Mouse (Mus musculus) hindbrain, embryonic 10.5 days (tissue): ENCODE data around the gene Tlr2. TPM values are rescaled to one million over a fixed set of nuclear protein-coding genes. Genes with fewer than 3 reads are reported as not detected.
A peak's percentile ranks its signal among the peaks of the same experiment; 100 is the strongest.

Source experiments
- DNase-seq: peaks from one replicate; pipeline ENCODE4 v3.0.0-alpha.2; 2017; ENCODE audit warnings: low spot score
- H3K27ac ChIP-seq: fragments of 300-500 bp; sonication (generic); 2 replicates; pipeline ENCODE4 v1.5.1; 2016; ENCODE audit warnings: mild to moderate bottlenecking, moderate library complexity
- H3K27me3 ChIP-seq: fragments of 300-500 bp; sonication (generic); 2 replicates; pipeline ENCODE4 v1.6.1; 2016; ENCODE audit warnings: mild to moderate bottlenecking; ENCODE audit not compliant: poor library complexity, insufficient read depth, severe bottlenecking
- H3K36me3 ChIP-seq: fragments of 300-500 bp; sonication (generic); 2 replicates; pipeline ENCODE4 v1.6.1; 2016; ENCODE audit warnings: mild to moderate bottlenecking, moderate library complexity
- H3K4me1 ChIP-seq: fragments of 300-500 bp; sonication (generic); replicated peaks from 2 replicates; pipeline ENCODE4 v1.6.1; 2016; ENCODE audit warnings: mild to moderate bottlenecking
- H3K4me3 ChIP-seq: fragments of 300-500 bp; sonication (generic); 2 replicates; pipeline ENCODE4 v1.5.1; 2016; ENCODE audit warnings: mild to moderate bottlenecking, moderate library complexity
- H3K9me3 ChIP-seq: fragments of 300-500 bp; sonication (generic); 2 replicates; pipeline ENCODE4 v1.6.1; 2016; ENCODE audit warnings: mild to moderate bottlenecking, moderate library complexity
- WGBS: fragments of 180-500 bp; shearing (Covaris S2); methylation state at CpG from one replicate; pipeline ENCODE4 v1.1.7; 2016; 5-methylcytosine and 5-hydroxymethylcytosine counted together
- polyA plus RNA-seq: library from polyadenylated mRNA; unstranded; fragments of >200 nt; fragmentation: Nextera tagmentation; extraction: Ambion mirVana; gene quantifications from 2 replicates; pipeline ENCODE4 v1.2.1, GENCODE M21; 2016

The Tlr2 gene
- polyA plus RNA-seq, 1 experiment from 2014 or later = 1.1 TPM

DNA sequence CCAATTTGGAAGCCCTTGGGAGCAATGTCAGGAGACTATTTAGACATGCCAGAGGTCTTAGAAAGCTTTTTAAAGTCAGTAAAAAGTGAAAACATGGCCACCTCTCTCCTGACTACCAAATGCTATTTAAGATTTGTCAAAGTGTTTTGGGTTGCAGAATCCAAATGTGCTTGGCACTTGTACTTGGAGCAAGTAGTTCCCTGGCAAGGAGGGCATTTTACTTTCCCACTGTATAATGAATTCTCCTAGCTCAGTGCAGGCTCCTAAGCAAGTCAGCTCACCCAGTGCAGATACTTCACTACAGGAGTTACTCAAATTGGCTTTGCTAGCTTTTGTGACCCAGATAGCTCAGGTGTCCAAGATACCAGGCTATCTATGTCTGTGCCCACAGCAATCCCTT lies 28.7 kb downstream of the Tlr2 start:
- Histone ChIP-seq H3K27me3 (no peaks in the 10 kb centered on the region), H3K9me3 (no peaks in the 10 kb centered on the region), H3K36me3 (no peaks in the 10 kb centered on the region), H3K4me1 (no peaks in the 10 kb centered on the region), H3K27ac (no peak overlapping the region), H3K4me3 (no peak overlapping the region)
- DNase-seq = no peak

DNA sequence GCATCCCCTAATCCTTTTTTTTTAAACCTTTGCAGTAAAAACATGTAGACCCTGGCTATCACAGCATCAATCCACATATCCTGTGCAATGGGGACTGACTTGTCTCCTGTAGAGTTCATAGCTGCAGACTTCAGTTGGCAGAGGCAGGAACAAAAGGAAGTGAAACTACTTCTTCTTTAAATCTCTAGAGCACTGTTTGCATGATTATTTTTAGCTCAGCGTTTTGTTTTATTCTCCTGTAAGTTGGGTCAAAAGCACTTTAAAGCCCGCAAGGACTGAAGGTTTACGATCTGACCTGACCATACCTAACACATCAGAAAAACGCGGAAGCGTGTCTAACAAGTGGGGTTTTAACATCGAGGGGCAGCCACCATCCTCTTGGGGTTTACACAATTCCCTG lies 29.6 kb downstream of the Tlr2 start:
- Histone ChIP-seq H3K36me3 (no peaks in the 10 kb centered on the region), H3K4me1 (no peaks in the 10 kb centered on the region), H3K9me3 (no peaks in the 10 kb centered on the region), H3K4me3 (no peak overlapping the region), H3K27ac (no peak overlapping the region), H3K27me3 (no peaks in the 10 kb centered on the region)
- no peak for DNase-seq
- 83% methylated on average over 7 of the region's 7 CpGs for WGBS

DNA sequence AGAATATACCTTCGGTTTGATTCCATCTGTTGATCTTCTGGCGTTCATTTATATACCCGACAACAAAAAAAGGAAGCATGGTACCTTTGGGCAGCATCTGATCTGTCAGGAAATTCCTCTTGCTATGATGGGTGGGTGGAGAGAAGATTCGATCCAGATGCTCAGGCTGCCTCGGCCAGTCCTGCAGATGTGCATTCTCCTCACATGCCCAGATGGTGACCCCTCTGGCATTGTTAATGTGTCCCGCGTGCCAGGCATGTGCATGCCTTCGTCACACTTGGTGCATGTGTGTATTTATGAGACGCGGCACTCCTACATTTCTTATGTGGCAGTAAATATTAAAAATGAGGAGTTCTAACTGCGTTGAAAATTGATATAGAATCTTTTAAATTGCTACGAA lies 33.1 kb downstream of the Tlr2 start:
- Histone ChIP-seq H3K4me1 (no peaks in the 10 kb centered on the region), H3K9me3 (no peaks in the 10 kb centered on the region), H3K27ac (no peak overlapping the region), H3K27me3 (no peaks in the 10 kb centered on the region), H3K4me3 (no peak overlapping the region), H3K36me3 (no peaks in the 10 kb centered on the region)
- DNase-seq = peak; percentile 18
- 86% methylated on average over 12 of the region's 12 CpGs for WGBS

DNA sequence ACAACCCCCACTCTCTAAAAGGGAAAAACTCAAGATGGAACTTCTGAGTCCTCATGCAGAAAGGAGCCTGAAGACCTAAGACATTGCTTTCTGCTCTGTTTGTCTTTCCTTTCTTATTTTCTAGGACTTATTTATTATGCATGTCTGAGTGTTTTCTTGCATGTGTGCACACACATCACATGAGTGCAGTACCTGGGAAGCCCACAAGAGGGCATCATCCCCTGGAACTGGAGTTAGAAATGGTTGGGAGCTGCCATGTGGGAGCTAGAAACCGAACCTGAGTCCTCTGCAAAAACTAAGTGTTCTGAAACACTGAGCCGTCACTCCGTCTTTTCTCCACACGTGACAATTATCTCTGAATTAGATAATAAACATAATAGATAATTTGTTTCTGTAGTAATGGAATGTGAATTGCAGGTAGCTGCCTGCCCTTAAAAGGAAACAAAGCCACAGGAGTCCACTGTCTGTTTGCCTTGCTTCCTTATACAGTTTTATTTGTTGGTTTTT lies 39.9 kb downstream of the Tlr2 start:
- DNase-seq = no peak
- 96% methylated on average over 4 of the region's 4 CpGs for WGBS

DNA sequence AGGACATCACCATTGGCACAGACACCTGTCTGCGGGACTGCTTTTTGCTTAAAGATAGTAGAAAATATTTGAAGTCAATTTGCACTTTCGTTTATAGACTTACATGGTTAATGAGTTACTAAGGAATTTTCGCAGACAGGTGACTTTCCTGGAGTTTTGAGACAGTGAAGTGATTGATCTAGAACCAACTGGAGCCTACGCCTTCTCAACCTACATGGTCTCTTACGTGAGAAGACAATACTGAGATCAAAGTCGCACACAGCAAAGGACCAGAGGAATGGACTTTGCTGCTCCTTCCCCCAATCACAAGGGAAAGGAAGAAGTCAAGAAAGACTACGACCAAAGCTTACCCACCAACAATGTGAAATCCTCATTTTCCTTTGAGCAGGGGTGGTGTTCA lies 42.1 kb downstream of the Tlr2 start:
- H3K27me3 ChIP-seq = no peaks in the 10 kb centered on the region

More for the DNA sequence above, 39.9 kb downstream of the Tlr2 start:
- Histone ChIP-seq H3K4me3 (no peak overlapping the region), H3K27me3 (no peaks in the 10 kb centered on the region), H3K27ac (no peak overlapping the region), H3K4me1 (0 out of 2 replicates have a peak, but pooled peaks cover 4% of the 10 kb centered on the region), H3K9me3 (peaks cover 6% of the 10 kb centered on the region), H3K36me3 (no peaks in the 10 kb centered on the region)

DNA sequence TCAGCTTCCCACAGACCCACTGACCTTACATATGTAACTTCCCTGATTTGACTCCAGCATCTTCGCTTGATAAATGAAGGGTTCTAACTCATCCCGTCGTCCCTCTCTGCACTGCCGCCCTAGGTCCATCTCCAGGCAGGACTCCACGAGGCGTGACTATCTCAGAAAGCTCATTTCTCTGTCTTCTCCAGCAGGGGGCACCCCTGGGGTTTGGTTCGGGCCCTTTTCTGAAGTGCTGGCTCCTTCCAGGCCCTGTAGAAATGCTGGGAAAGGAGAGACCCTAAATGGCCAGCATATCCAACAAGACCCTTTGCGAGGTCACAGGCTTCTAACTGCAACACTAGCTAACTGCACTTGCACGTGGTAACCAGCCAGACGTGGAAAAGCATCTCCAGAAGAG lies 43.7 kb downstream of the Tlr2 start:
- peaks cover 6% of the 10 kb centered on the region for H3K9me3 ChIP-seq
- no peaks in the 10 kb centered on the region for H3K27me3 ChIP-seq
- H3K36me3 ChIP-seq = no peaks in the 10 kb centered on the region
- 8% methylated on average over 10 of the region's 10 CpGs for WGBS
- no peak overlapping the region for H3K27ac ChIP-seq
- DNase-seq = peak; percentile 78
- 0 out of 2 replicates have a peak, but pooled peaks cover 4% of the 10 kb centered on the region for H3K4me1 ChIP-seq
- no peak overlapping the region for H3K4me3 ChIP-seq

More for the DNA sequence above, 42.1 kb downstream of the Tlr2 start:
- Histone ChIP-seq H3K36me3 (no peaks in the 10 kb centered on the region), H3K4me3 (no peak overlapping the region), H3K27ac (no peak overlapping the region), H3K9me3 (peaks cover 6% of the 10 kb centered on the region), H3K4me1 (0 out of 2 replicates have a peak, but pooled peaks cover 4% of the 10 kb centered on the region)
- DNase-seq = no peak
- WGBS = 91% methylated on average over 7 of the region's 7 CpGs

DNA sequence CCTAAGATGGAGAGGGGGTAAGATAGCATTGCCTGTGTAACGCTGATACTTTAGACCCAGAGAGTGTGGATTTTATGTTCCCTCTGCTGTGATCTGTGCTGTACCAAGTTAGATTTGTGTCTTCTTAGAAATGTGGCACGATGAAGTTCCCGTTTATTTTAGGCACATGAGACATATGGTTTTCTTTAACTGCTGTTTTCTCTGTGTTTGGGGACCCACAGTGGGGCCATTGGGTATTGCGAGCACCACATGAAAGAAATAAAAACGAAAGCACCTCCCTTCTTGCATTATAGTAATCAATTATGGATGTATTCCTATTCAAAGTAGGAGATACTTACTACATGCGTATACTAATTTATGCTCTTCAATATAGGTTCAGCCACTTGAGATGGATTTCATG lies 44.5 kb downstream of the Tlr2 start:
- no peak overlapping the region for H3K27ac ChIP-seq
- H3K4me3 ChIP-seq = no peak overlapping the region
- 0 out of 2 replicates have a peak, but pooled peaks cover 4% of the 10 kb centered on the region for H3K4me1 ChIP-seq
- no peaks in the 10 kb centered on the region for H3K27me3 ChIP-seq
- H3K36me3 ChIP-seq = no peaks in the 10 kb centered on the region
- no peak for DNase-seq
- H3K9me3 ChIP-seq = peaks cover 6% of the 10 kb centered on the region
- WGBS = 77% methylated on average over 6 of the region's 6 CpGs

DNA sequence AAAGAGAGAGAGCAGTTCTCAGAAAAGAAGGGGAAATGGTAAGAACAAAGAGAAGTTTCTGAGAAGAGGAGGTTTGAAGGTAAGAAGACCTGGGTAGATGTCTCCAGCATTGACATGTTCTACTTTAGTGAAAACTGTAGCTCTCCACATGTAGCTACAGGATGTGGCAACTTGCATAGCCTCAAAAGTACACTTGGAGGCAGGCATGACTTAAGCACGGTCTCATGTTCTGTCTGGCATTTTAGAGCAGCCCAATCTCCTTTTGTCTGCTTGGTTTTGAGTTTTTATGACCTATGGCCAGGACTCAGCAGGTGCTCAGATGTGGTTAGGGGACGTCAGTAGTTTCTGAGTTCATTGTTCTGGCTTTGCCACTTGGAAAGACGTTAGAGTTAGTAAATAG lies 50.1 kb downstream of the Tlr2 start:
- no peak for DNase-seq
- 0 out of 2 replicates have a peak, but pooled peaks cover 7% of the 10 kb centered on the region for H3K36me3 ChIP-seq
- WGBS = 54% methylated on average over 3 of the region's 3 CpGs

DNA sequence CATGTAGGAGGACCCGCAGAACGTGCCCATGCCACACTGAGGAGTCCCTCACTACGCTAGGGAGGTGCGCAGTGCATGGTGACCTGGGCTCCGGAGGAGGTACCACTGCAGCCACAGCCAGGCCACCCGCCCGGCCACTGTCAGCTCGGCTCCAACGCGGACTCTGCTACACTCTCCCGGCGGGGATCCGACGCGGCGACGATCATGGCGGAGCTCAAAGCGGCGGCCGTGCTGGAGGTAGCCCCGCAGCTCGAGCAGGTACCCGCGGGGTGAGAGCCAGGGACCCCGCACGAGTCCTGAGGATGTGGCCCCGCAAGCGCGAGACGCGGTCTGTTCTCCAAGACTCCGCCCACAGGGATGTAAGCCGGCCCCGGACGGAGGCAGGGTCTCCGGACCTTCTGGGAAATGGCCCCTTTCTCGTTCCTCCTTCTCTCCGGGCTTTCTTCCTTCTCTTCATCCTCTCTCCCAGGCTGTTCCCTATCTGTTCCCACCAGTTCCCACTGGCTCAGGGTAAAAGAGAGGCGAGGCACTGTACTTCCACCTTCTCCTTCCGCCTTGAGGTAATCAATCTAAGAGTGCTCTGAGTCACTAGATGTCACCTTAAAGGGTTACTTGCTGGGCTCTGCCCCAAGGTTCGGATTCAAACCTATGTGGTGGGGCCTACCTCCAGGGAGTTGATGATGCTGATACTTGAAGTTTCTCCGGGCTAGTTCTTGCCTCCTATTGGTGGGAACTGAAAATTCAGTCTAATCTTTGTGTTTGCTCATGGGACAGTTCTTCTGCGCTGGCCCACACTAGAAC lies 51.7 kb downstream of the Tlr2 start:
- peak overlapping the region; percentile 87 for H3K27ac ChIP-seq
- H3K36me3 ChIP-seq = 0 out of 2 replicates have a peak, but pooled peaks cover 8% of the 10 kb centered on the region
- H3K4me1 ChIP-seq = peaks cover 18% of the 10 kb centered on the region
- DNase-seq = peak; percentile 63
- peaks cover 26% of the 10 kb centered on the region for H3K27me3 ChIP-seq
- peaks cover 8% of the 10 kb centered on the region; the same call in 1 of the 2 replicates for H3K9me3 ChIP-seq
- H3K4me3 ChIP-seq = peak overlapping the region; percentile 73
- 3% methylated on average over 44 of the region's 44 CpGs for WGBS

More for the DNA sequence above, 50.1 kb downstream of the Tlr2 start:
- Histone ChIP-seq H3K9me3 (peaks cover 8% of the 10 kb centered on the region; the same call in 1 of the 2 replicates), H3K27ac (no peak overlapping the region), H3K4me1 (peaks cover 14% of the 10 kb centered on the region), H3K27me3 (peaks cover 26% of the 10 kb centered on the region), H3K4me3 (no peak overlapping the region)

DNA sequence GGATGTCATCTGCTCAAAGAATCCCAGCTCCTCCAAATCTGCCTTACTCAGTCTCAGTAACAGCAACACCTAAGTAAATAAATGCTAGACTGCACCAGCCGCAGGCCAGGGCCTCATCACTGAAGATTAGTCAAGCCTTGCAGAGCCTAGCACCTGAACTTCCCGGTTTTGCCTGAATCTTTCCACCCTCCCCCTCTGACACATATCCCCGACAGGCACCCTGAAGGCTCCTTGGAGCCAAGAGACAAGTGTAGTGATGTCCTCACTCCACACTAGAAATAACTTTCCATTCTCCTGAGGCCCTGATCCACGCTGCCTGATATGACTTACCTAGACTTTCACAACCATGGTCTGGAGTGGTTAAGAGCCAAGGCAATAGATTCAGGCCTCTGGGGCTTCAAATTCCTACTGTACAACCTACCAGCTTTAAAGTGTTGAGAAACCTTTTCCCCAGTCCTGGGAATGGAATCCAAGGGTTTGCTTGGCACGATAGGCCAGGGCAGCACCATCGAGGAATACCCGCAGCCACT lies 53.7 kb downstream of the Tlr2 start:
- peaks cover 8% of the 10 kb centered on the region; the same call in 1 of the 2 replicates for H3K9me3 ChIP-seq
- H3K4me3 ChIP-seq = no peak overlapping the region
- no peak overlapping the region for H3K27ac ChIP-seq
- 0 out of 2 replicates have a peak, but pooled peaks cover 8% of the 10 kb centered on the region for H3K36me3 ChIP-seq
- 85% methylated on average over 7 of the region's 7 CpGs for WGBS
- no peak for DNase-seq
- peaks cover 26% of the 10 kb centered on the region for H3K27me3 ChIP-seq
- H3K4me1 ChIP-seq = peaks cover 38% of the 10 kb centered on the region

DNA sequence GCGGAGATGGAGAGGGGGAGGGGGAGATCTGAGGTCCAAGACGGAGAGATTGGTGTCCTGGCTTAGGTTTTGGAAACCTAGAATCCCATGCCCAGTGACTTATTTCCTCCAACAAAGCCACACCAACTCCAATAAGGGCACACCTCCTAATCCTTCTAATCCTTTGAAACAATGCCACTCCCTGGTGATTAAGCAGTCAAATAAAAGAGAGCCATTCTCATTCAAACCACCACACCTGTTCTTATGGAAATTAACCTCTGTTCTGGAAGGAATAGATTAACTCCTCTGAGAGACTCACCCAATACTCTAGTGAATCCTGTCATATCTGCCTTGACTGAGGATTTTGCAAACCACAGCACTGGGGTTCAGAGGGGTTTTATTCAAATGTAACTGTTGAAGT lies 54.5 kb downstream of the Tlr2 start:
- H3K36me3 ChIP-seq = 0 out of 2 replicates have a peak, but pooled peaks cover 8% of the 10 kb centered on the region

More for the DNA sequence above, 54.5 kb downstream of the Tlr2 start:
- Histone ChIP-seq H3K4me3 (no peak overlapping the region), H3K27ac (no peak overlapping the region), H3K27me3 (peaks cover 26% of the 10 kb centered on the region), H3K4me1 (peaks cover 41% of the 10 kb centered on the region), H3K9me3 (peaks cover 8% of the 10 kb centered on the region; the same call in 1 of the 2 replicates)
- 76% methylated on average over 2 of the region's 2 CpGs for WGBS
- DNase-seq = no peak
